Mouse (Mus musculus) hindbrain, postnatal 0 days (tissue): ENCODE measurements around the gene Actn1. TPM values are rescaled to one million over a fixed set of nuclear protein-coding genes. Genes with fewer than 3 reads are reported as not detected.

ENCODE experiments used
- ATAC-seq: fragments of 200-750 bp; cut with Nextera tagmentation; 2 replicates; pipeline ENCODE4 v1.8.0; 2017; ENCODE audit warnings: mild to moderate bottlenecking, moderate TSS enrichment, moderate library complexity
- DNase-seq: peaks from one replicate; pipeline ENCODE4 v3.0.0-alpha.2; 2015; ENCODE audit warnings: low spot score
- H3K27ac ChIP-seq: fragments of 300-500 bp; sonication (generic); 2 replicates; pipeline ENCODE4 v1.5.1; 2014; ENCODE audit warnings: mild to moderate bottlenecking
- H3K27me3 ChIP-seq: fragments of 300-500 bp; sonication (generic); 2 replicates; pipeline ENCODE4 v1.6.1; 2014; ENCODE audit warnings: low read length, mixed read lengths; ENCODE audit not compliant: insufficient read depth
- H3K36me3 ChIP-seq: fragments of 300-500 bp; sonication (generic); 2 replicates; pipeline ENCODE4 v1.6.1; 2014; ENCODE audit warnings: low read length, mixed read lengths; ENCODE audit not compliant: insufficient read depth
- H3K4me1 ChIP-seq: fragments of 300-500 bp; sonication (generic); 2 replicates; pipeline ENCODE4 v1.6.1; 2014; ENCODE audit warnings: antibody characterized with exemption, low read length, mixed read lengths; ENCODE audit not compliant: insufficient read depth
- H3K4me2 ChIP-seq: fragments of 300-500 bp; sonication (generic); 2 replicates; pipeline ENCODE4 v1.6.1; 2014; ENCODE audit warnings: low read depth, mild to moderate bottlenecking, low read length, moderate library complexity, mixed read lengths
- H3K4me3 ChIP-seq: fragments of 300-500 bp; sonication (generic); 2 replicates; pipeline ENCODE4 v1.5.1; 2014; ENCODE audit warnings: low read length
- H3K9ac ChIP-seq: fragments of 300-500 bp; sonication (generic); replicated peaks from 2 replicates; pipeline ENCODE4 v1.6.1; 2014; ENCODE audit warnings: mild to moderate bottlenecking, low read length, moderate library complexity, mixed read lengths
- H3K9me3 ChIP-seq: fragments of 300-500 bp; sonication (generic); 2 replicates; pipeline ENCODE4 v1.6.1; 2016; ENCODE audit warnings: low read length, mixed read lengths
- CTCF ChIP-seq: IDR thresholded peaks from 2 replicates; pipeline ENCODE4 v1.5.1; 2016; ENCODE audit warnings: antibody characterized with exemption, control low read depth, low read depth
- WGBS: fragments of 180-500 bp; shearing (Covaris S2); extraction: QIAGEN DNeasy Blood & Tissue Kit; methylation state at CpG from one replicate; pipeline ENCODE4 v1.1.7; 2014; 5-methylcytosine and 5-hydroxymethylcytosine counted together
- polyA plus RNA-seq: library from polyadenylated mRNA; unstranded; fragments of >200 nt; fragmentation: Nextera tagmentation; extraction: Ambion mirVana; gene quantifications from 2 replicates; pipeline ENCODE4 v1.2.1, GENCODE M21; 2015
- total RNA-seq: library from RNA; depleted of rRNA; stranded (reverse); fragments of >200 nt; gene quantifications from 2 replicates; pipeline ENCODE4 v1.2.3, GENCODE M21; 2014

Gene Actn1
- total and polyA plus RNA-seq, 2 experiments from 2014 or later, result 7.4 to 18.3 TPM

DNA sequence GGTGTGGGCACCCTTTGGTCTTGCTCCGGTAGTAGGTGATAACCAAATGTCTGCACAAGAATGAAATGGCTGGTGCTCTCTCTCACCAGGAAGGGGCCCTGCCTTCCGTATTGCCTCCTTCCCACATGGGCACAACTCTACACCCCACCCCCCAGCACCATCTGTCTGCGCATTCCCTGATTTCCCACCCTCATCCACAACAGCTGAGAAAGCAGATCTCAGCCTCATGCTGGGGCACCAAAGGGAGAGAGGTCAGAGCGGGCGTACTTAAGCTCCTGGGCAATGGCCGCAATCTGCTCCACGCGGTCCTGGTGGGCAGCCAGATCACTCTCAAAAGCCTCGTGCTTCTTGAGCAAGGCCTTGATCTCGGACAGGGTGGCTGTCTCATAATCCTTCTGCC, 82.1 kb downstream of the Actn1 start:
- Histone ChIP-seq H3K4me3 (no peak overlapping the region), H3K27me3 (no peaks in the 10 kb centered on the region), H3K4me1 (no peaks in the 10 kb centered on the region), H3K9me3 (no peaks in the 10 kb centered on the region), H3K9ac (no peak overlapping the region), H3K36me3 (peaks cover 21% of the 10 kb centered on the region), H3K27ac (no peak overlapping the region), H3K4me2 (no peak overlapping the region)
- peak; percentile 11 for DNase-seq
- no peak for ATAC-seq
- TF ChIP-seq CTCF, result no peak
- 65% methylated on average over 10 of the region's 10 CpGs for WGBS

DNA sequence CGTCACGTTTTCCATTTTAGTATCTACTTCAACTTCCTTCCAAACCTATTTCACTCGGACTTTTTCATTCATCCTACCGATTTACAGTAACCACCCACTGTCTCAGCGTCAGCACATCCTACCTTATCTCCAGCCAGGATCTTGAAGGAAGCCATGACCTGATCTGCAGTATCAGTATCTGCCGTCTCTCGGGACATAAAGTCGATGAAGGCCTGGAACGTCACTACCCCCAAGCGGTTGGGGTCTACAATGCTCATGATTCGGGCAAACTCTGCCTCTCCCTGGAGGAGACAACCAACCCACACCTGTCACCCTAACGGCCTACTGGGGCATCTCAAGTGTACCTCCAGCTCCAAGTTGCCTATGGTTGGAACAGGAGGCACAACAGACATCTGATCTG, 91.4 kb downstream of the Actn1 start:
- no peak for DNase-seq
- ATAC-seq, result no peak
- Histone ChIP-seq H3K36me3 (peaks cover 18% of the 10 kb centered on the region; the same call in 1 of the 2 replicates), H3K4me3 (peak overlapping the region; percentile 52), H3K9ac (no peak overlapping the region), H3K27ac (0 out of 2 replicates have a peak overlapping the region, but pooled peaks have one; percentile 87), H3K9me3 (no peaks in the 10 kb centered on the region), H3K4me2 (peak overlapping the region; percentile 47), H3K27me3 (no peaks in the 10 kb centered on the region), H3K4me1 (no peaks in the 10 kb centered on the region)
- 61% methylated on average over 12 of the region's 12 CpGs for WGBS
- no peak for TF ChIP-seq CTCF

DNA sequence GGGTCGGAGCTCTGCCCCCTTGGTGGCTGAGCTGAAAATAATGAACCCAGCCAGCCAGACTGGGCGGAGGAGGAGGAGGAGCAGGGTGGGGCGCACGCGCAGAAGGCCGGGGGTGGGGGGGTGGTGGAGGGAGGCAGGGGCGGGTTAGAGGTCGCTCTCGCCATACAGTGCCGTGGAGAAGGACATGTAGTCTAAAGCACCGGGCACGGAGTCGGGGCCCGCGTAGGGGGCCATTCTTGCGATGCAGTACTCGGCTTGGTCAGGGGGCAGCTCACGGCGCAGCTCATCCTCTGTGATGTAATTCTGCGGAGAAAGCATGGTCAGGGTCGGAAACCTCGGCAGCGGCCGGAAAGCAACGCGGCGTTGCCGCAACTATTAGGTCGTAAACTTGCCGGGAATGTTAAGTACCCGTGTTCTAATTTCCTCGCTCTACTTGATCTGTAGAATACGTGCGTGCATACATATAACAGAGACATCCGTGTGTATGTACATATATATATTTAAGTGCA, 91.9 kb downstream of the Actn1 start:
- Histone ChIP-seq H3K4me2 (peak overlapping the region; percentile 47), H3K9me3 (no peaks in the 10 kb centered on the region), H3K27me3 (no peaks in the 10 kb centered on the region), H3K36me3 (peaks cover 13% of the 10 kb centered on the region; the same call in 1 of the 2 replicates), H3K9ac (peak overlapping the region; percentile 56), H3K4me3 (peak overlapping the region; percentile 52), H3K27ac (peak overlapping the region; percentile 87), H3K4me1 (no peaks in the 10 kb centered on the region)
- DNase-seq (peak; percentile 92), ATAC-seq (peak; percentile 91)
- 8% methylated on average over 35 of the region's 35 CpGs for WGBS
- TF ChIP-seq CTCF, result no peak; the same call in 1 of the 2 replicates

DNA sequence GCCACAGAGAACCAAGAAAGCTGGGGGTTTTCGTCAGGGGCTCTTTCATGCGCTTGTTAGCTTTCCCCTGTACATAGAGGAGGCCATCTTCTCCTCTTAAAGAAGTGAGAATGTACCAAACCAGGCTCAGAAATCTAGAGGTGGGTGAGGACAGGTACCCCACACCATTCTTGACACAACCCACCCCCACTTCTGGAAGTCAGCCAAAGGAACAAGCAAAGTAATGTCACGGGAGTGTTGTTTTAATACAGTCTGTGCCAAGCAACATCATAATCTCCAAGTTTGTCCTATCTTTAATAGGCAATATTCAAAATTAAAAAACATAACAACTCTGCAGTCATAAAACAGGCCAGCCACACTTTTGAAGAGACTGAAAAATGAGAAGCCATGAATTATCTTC, 92.8 kb downstream of the Actn1 start:
- Histone ChIP-seq H3K36me3 (peaks cover 8% of the 10 kb centered on the region; the same call in 1 of the 2 replicates), H3K9ac (no peak overlapping the region), H3K27me3 (no peaks in the 10 kb centered on the region), H3K4me1 (no peaks in the 10 kb centered on the region), H3K27ac (no peak overlapping the region), H3K4me3 (no peak overlapping the region), H3K4me2 (no peak overlapping the region), H3K9me3 (no peaks in the 10 kb centered on the region)
- ATAC-seq (no peak), DNase-seq (no peak)
- WGBS, result 81% methylated on average over 3 of the region's 3 CpGs
- no peak for TF ChIP-seq CTCF

DNA sequence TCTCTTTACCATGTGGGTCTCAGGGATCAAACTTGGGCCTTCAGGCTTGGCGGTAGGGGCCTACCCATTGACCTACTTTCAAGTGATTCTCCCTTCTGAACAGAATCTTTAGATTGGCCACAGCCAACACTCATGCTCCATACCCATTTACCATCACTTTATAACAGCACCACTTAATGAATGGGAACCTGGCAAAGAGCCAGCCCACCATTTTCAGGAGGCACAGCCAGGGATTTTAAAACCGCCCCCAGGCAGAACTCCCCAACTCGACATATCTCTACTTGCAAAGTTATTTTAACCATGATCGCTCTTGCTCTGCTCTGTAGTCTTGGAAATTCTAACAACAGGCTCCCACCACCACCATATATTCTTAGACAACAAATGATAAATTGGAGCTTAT, 93.5 kb downstream of the Actn1 start:
- DNase-seq, result no peak
- ATAC-seq, result no peak
- Histone ChIP-seq H3K36me3 (peaks cover 5% of the 10 kb centered on the region; the same call in 1 of the 2 replicates), H3K4me2 (no peak overlapping the region), H3K27ac (no peak overlapping the region), H3K9ac (no peak overlapping the region), H3K4me3 (no peak overlapping the region), H3K4me1 (no peaks in the 10 kb centered on the region), H3K27me3 (no peaks in the 10 kb centered on the region), H3K9me3 (no peaks in the 10 kb centered on the region)
- 75% methylated on average over 4 of the region's 4 CpGs for WGBS
- no peak for TF ChIP-seq CTCF

DNA sequence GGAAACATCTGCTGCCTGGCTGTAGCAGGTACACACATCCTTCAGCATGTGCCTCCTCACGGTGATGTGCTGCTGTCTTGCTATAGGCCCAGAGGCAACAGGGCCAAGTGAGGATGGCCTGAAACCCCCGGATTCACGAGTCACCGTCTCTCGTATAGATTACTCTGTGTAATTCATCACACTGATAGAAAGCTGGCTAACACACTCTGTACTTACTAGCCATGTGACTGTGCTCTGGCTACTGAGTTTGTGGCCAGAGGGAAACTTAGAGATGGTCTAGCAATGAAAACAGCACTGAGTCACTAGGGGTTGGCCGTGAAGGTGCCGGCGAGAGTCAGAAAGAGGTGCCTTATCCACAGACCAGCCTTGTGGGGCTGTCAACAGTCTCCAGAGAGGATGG, 95.6 kb downstream of the Actn1 start:
- Histone ChIP-seq H3K27ac (no peak overlapping the region), H3K9me3 (no peaks in the 10 kb centered on the region), H3K4me2 (no peak overlapping the region), H3K36me3 (no peaks in the 10 kb centered on the region), H3K4me1 (no peaks in the 10 kb centered on the region), H3K4me3 (no peak overlapping the region), H3K9ac (no peak overlapping the region), H3K27me3 (no peaks in the 10 kb centered on the region)
- no peak for TF ChIP-seq CTCF
- ATAC-seq (no peak), DNase-seq (no peak)
- WGBS, result 92% methylated on average over 8 of the region's 8 CpGs

DNA sequence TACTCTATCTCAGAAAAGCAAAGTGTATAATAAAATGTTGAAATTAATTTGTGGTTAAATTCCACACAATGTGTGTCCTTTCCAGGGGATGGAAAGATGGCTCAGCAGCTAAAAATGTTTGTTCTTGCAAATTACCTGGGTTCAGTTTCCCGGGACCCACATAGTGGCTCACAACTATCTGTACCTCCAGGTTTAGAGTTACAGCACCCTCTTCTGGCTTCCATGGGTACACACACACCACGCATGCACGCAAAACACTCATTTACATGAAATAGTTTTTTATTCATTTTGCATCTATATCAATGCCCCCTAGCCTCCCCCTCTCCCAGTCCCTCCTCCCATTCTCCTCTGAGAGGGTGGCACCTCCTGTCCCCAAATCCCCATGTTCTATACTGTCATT, 97.7 kb downstream of the Actn1 start:
- ATAC-seq, result no peak
- no peak overlapping the region for H3K9ac ChIP-seq
- DNase-seq, result peak; percentile 30
- no peak overlapping the region for H3K27ac ChIP-seq
- WGBS, result 77% methylated on average over 3 of the region's 3 CpGs
- no peaks in the 10 kb centered on the region for H3K27me3 ChIP-seq
- no peaks in the 10 kb centered on the region for H3K4me1 ChIP-seq
- H3K4me3 ChIP-seq, result no peak overlapping the region
- no peaks in the 10 kb centered on the region for H3K36me3 ChIP-seq
- peak; percentile 43 for TF ChIP-seq CTCF
- no peaks in the 10 kb centered on the region for H3K9me3 ChIP-seq
- H3K4me2 ChIP-seq, result no peak overlapping the region
